Mouse (Mus musculus): ENCODE data around the gene Nrp2.

The Nrp2 gene

DNA sequence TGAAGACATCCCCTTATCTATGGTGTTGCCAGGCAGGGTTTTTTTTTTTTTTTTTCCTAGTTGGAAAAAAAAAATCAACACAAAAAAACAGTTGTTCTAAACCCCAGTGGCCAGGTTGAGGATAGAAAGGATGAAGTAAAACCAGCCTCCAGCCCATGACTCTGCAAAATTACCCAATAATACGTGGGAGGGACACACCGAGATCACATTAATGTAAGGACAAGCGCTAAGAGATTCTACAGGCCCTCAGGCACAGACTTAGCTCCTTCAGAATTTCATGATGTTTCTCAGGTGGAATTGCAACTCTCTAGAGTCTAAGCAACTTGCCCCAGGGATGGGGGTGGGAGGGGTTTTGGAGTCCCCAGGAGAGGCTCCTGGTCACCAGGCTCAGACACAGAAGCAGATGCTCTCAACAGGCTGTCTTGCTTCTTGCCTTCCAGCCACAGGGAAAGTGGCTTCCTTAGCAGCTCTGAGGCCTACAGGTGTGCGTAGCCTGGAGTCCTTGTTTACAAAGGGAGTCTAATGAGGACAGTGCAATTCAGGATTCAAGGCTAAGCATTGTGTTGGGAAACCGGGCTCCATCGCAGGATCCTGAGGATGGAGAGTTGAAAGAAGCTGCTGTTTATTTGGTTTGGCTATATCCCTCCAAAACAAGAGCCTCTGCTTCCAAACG, 49.7 kb downstream of the Nrp2 start:
- no peak for DNase-seq

DNA sequence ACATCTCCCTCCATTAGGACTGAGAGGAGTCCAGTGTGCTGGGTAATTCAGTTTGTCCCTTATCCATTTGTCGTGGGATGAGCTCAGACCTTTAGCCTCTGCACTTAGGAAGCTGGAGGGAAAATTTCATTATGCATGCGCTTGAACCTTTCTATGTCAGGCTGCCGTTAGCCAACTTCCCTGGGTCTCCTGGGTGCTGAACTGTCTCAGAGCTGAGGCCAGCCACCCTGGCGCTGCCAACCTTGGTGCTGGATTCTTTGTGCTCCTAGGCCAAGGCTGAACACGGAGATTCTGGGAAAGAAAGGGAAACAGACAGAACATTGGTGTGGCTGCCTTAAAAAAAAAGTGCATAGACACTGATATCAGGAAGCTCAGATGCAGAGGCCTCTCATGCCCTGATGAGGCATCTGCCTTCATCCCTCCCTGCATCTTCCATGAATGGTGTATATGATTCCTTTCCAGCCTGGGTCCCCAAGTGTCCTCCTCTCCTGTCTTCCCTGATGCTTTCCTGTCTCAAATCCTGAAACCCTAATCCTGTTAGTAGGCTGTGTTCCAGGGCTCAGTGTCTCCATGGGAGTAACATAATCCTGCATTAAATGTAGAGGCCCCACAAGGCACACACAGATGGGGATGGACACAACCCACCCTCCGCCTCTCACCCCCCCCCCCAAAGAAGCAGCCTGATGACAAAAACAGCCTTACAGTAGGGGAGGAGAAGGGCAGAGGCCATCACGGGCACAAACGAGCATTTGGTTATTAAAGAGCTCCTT, 51.2 kb downstream of the Nrp2 start:
- DNase-seq, result no peak

DNA sequence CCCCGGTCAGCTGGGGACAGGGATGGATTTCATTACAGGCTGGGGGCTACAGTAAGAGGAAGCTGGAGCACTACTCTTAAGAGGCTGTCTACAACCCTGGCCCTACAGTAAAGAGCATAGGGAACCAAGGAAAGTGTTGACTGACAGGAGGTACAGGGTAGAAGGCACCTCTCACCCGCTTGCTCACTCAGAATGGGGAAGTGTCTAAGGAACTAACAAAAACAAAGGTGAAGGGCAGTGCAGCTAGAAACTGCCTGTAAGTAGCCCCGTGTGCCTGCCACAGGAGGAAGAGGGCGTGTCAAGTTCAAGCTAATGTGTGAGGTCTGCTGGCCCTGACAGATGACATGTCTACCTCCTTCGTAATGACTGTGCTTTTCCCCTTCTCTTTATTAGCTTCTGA, 57.0 kb downstream of the Nrp2 start:
- no peak for DNase-seq

DNA sequence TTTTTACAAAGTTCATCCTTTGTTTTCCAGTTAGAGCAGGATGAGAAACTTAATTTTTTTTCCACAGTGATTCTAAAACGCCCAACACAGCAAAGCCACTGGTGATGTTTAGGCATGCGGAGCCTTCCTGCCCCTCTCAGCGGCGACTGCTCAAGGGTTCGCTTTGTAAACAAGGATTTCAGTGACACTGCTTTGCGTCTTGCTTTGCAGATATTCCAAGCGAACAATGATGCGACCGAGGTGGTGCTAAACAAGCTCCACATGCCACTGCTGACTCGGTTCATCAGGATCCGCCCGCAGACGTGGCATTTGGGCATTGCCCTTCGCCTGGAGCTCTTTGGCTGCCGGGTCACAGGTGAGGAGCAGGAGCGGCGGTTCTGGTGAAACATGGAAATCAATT, 57.5 kb downstream of the Nrp2 start:
- no peak for DNase-seq

DNA sequence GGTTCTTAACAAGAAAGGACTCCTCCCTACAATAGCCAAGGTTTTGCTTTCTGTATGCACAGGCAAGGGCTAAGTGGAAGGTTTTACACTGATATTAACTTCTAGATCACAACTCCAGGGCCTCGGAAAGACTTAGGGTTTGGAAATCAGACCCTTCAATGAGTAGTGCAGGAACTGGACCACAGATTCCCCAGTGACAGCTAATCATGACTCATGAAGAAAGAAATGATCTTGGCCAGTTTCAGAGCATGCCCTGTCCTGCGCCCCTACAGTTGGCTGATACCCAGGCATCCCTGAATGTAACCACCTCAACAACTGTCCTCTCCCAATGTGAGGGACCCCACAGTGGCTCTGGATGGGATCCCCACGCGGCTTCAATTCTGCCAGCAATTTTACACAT, 60.7 kb downstream of the Nrp2 start:
- DNase-seq, result no peak

DNA sequence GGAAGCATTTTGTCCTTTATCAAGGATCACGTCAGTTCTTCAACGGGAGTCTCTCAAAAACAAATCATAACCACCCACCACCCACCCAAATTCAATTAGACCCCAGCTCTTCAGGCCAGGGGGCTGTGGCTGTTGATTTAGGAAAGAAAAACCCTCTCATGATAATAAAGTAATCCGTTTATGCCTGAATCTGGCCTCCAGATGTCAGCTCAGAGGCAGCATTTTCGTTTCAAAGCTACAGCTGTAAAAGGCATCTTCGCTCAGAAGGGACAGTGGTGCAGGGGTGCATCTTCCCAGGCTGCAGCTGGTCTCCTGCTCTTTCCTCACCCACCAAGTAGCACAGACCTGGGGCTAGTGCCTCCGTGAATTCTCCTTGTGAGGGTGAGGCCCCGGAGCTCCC, 62.1 kb downstream of the Nrp2 start:
- DNase-seq, result no peak

DNA sequence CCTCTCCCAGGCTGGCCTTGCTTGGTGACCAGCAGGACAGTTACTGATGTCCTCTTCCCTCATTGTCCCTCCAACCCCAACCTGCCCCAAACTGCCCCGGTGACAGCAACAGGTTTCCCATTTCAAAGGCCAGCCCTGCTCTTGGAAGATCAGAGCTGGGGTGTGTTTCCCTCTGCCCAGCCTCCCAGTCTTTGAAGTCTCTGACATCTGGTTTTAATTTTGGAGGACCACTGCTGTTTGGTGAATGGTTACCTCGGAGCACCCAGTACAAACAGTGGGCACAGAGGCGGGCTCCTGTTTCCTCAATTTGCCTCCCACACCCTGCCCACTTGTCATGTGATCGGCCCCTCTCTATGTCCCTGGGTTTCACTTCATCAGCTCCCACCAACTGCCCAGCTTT, 63.7 kb downstream of the Nrp2 start:
- no peak for DNase-seq

DNA sequence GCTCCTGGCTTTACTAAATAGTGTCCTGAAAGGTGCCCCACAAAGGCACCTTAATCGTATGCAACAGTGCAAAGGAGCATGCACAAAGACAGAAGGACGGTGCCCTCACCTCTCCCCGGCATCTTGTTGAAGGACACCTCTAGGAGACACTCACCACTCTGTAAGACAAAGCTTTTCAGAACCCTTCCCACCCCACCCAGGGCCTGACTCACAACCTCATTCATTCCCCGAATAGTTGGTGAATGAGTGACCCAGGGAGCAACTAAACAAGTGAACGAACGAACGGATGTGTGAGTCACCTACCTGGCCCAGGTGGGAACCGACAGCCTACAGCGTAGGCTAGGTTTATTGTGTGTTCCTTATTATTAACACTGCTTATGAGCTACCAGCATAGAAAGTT, 64.5 kb downstream of the Nrp2 start:
- DNase-seq, result no peak

DNA sequence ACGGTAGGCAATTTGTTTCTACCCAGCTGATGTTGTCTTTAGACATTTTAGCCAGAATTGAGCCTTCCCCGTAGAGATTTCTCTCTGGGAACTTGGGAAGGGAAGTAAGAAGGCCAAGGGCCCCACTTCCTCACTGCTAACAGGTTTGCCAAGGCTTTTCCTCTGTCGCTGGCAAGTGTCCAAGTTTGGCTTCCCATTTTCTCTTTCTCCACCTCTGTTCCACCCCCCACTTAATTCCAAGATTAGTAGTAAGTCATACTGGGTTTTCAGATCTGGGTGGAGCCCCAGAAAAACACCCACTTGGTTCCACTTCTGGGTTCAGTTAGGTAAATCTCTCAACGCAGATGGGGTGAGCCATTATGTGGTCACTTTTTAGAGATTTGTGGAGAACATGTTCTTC, 67.5 kb downstream of the Nrp2 start:
- no peak for DNase-seq

DNA sequence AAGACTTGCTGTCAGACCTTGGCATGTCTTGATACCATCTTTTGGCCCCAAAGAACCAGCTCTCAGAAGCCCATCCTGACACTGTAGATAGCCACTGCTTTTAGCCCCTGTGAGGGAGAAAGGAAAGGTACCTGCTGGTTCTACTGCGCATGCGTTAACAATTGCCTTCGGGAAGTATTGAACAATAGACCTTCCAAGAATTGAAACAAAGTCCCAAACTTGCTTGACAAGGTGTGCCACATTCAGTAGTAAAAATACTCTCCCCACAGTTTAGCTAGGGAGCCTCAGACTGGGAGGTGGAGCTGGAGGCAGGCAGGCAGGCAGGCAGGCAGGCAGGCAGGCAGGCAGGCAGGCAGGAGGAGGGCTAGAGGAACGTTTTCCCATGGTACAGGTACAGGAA, 69.3 kb downstream of the Nrp2 start:
- no peak for DNase-seq

DNA sequence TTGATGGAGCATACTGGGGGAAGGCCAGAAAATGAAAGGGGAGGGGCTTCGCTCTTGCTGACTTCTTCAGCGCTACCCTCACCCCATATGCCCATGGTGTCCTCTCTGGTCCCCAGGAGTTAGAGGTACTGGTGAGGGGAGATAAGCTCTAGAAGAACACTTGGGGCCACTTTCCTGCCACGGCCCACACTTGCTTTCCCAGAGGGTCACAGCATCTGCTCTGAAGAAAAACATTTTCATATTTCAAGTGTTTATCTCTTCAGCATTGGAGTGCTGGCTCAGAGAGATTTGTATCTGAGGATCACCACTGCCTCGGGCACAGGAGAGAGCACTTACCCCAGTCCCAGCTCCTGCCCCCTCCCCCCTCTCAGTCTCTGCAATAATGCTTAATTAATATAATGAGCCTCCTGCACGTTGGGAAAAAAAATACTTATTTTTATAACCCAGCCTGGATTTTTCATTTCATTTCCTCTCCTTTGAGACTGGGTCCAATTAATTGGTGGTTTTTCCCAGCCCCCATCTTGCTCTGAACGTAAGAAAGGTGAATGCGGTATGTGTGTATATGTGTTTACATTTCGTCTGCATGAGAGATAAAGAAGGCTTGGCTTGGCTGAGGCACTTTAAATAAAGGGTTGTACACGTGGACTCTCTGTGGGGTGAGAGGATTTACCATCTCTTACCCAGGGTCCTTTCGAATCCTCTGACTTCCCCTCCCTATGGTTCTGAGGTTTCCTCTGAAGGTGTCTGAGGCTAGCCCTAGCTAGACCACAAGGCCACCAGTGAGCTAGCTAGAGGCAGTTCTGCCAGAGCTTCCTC, 70.2 kb downstream of the Nrp2 start:
- no peak for DNase-seq

DNA sequence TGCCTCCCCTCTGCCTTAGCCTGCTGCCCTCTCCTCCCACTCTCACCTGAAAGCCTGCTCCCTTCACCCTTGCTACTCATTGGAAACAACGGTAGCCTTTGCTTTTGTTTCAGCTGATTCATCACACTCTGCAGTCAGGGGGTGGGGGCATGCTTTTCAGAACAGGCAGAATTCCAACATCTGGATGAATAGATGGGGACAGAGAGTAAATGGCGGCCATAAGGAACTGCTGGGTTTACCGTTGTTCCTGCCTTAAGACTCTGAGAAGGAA, 70.8 kb downstream of the Nrp2 start:
- DNase-seq, result no peak

DNA sequence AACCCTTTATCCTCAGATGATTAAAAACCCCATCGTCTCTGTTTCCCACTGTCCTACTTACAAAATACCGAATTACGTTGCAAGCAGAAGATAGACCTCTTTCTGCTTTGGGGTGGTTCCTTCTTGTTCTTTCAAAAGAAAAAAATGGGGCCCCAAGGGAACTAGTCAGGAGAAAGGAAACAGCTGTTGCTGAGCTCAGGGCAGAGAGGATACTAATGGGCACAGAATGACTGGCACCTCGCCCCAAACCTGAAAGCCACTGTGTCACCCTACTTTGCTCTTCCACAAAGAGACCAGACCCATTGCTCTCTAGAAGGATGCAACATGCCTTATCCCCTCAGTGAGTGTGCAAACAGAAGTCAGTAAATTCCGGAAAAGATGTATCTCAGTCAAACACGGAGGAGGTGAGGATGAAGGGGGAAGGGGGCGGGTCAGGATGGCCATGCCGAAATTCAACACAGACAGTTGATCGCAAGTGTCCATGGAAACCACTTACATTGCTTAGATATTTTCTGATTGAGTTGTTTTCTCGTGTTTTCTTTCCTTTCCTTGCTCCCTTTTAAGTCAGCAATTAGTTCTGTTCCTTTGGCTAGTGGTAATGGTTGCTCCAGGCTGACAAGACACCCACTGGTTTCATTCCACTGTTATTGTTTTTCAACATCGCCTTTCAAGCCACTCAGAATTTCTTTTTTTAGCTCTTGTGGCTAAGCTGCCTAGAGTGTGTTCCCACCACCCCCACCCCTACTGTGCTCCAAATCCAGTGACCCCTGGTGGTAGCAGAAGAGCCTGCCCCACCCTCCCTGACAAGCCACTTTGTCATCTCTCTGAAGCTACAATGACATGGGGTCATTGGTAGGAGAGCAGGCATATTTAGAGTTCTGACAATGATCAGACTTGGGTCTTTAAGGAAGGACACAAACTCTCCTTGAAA, 71.5 kb downstream of the Nrp2 start:
- no peak for DNase-seq

DNA sequence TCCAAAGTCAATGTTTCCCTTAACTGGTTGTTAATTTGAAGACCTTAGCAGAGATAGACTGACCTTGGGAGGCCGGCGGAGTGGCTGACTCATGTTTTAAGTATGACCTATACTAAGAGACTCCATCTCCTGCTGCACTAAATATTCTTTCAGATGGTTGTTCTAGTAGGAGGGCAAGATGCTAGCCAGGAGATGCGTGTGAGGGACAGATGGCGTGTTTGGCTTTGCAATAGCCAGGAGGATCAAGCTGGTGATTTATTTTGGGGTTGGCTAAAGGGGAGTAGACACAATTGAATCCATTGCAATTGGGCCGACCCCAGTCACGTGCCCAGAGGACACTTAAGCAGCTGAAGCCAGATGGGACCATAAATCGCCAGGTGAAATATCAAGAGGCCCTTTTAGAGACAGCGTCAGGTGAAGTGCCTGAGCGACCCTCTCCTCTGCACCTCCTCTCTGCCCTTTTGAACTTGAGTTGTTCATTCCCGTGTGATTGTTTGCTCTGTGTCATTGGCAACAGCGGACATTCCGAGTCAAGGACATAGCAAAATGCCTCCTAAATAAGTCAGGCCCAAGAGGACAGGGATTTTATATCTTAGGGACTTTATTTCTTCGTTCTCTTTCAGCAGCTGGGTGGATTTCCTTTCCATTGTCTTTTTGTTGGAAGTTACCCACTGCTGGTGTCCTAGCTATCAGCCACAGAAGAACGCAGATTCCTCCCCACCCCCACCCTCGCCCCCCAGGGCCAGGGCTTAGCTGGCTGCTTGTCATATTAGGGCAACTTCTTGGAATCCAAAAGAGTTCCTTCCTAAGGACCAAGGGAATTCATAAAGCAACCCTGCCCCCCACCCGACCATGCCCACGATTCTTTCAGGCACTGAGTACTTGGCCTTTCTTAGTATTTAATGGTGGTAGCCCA, 74.5 kb downstream of the Nrp2 start:
- no peak for DNase-seq

DNA sequence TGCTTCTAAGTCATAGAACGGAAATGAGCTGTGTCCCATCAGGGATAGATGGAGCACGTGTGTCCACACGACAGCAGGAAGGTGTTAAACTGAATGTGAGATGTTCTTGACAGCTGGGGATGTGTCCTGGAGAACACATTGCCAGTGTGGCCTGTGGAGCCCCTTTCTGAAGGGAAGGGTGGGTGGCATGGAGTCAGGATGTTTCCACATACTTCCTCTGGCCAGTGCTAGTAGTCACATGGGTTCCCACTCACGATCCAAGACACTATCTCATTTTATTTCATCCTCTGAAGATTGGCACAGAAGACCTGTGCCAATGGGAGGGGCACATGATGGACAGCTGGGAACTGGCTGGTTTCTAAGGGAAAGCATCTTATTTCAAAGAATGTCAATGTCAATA, 75.8 kb downstream of the Nrp2 start:
- DNase-seq, result no peak

DNA sequence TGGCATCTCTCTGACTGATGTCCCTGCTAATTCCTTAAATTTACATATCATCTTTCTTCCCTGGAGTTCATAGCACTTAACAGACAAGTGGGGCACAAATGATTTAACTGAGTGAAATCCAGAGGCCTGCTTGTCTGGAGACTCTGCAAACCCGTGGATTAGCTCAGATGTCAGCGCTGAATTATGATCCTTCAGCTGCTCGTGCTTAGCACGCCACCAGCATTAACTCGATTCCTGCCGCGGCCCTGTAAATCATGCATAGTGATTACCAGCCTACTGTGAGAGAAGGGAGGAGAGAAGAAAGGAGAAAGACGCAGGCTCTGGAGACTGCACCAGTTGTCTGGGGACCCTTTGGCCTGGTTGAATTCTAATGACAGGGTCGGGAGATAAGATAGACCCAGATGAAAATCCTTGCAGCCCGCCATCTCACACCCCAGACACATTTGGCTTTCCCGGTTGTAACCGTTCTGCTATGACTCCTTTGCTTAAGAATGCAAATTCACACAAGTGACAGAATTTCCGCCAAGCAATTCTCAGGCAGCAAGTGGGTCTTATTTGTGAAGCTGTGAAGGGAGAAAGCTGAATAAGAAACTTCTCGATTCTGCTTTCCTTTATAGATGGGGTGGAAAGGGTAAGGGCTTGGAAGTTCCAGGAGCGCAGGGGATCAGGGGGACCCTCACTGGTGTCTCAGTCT, 77.1 kb downstream of the Nrp2 start:
- DNase-seq, result no peak

DNA sequence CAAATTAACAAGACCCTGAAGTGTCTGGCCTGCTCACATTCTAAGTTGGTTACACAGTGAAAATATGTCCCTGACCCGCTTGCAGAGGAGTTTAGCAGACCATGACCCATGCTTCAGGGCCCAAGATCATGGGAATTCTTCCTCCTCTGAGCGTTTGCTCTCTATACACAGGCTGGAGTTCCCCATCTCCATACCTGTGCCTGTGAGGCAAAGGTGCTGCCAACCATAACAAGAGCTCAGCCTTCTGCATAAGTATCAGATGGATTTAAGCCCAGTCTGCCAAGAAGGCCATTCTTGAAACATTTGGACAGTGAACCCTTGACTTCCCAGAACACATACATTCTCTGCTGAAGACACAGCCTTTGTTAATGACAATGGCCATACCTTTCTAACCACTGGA, 79.1 kb downstream of the Nrp2 start:
- DNase-seq, result no peak

DNA sequence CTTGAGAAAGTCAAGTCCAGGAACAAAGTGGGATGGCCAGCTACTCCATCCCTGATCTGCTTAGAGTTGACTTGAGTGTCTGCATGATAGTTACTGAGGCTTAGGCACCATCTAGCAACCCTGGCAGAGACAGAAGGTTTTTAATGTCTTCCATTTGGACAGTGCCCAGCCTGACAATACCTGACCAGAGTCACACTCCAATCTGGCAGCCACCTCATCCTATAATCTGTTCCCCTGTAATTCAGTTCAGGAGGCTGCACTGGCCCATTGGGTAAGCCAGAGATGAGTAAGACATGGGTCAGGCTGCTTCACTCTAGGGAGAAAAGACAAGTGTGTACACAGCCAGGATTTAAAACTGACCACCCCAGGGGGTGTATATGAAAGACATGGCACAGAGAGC, 79.5 kb downstream of the Nrp2 start:
- DNase-seq, result no peak

DNA sequence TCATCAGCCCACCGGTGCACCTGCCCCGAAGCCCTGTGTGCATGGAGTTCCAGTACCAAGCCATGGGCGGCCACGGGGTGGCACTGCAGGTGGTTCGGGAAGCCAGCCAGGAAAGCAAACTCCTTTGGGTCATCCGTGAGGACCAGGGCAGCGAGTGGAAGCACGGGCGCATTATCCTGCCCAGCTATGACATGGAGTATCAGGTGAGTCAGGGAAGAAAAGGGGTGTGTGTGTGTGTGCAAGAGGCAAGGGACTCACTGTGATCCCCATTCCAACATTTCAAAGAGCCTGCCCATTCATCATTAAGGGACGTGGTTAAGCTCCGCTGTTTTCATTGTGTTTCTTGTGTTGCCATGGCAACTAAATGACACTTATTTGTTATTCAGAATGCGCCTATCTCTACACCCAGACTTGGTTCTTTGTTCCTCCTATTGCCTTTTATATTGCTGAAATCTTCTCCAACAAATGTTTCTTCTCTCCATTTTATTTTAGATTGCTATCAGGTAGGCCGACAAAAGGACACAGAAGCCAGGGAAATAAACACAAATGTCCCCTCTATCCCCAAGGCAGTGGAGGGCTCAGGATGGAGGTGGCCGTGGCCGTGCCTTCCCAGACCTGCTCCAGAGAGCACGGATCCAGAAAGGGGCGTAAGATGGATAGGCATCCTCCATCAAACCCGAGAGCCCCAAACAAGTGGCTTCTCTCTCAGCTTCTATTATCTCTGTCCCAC, 80.4 kb downstream of the Nrp2 start:
- DNase-seq, result no peak

DNA sequence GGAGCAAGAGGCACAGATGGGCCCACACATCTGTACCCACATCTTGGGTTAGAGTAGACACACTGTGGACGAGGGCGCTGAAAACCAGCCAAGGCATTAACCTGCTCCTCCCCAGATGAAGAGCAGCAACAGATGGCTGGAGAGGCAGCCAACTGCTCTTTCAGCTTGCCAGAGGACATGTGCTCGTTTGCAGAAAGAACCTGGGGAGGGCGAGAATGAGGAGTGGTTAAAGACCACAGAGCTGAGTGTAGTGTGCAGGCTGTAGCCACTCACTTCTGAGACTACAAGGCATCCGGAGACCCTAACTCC, 81.0 kb downstream of the Nrp2 start:
- no peak for DNase-seq

DNA sequence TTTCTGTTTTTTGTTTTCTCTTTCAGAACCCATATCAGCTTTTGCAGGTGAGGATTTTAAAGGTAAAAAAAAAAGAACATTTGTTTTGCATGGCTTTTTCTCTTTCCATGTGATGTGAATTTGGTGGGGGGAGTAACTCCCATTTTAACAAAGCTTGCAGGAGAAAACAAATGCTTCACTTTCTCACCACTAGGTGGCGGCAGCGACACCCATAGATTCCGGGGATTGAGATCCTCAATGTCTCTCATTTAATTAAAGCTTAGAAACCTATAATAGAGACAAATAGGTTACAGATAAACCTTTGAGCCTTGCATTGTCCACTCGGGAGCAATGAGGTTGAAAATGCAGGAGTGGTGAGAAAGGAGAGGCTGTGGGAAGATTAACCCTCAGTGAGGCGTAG, 83.2 kb downstream of the Nrp2 start:
- peak; percentile 73 for DNase-seq

Measured in thymus, postnatal 4 days (tissue).